Mouse (Mus musculus): ENCODE measurements at regions not wholly inside any gene's neighbourhood (a gene's known extent, or its start where the extent isn't known, plus 50 kb on each side); places are given as distances from the start of the nearest gene placed in this dataset.

GRCm38 (mm10) chr1:190596209-190596608 lies 315.4 kb downstream of the Rps6kc1 start:
- TF ChIP-seq CTCF (IDR thresholded peaks at IDR 0.05; ENCODE audit: low read depth, low read length) (no peak), POLR2A (IDR thresholded peaks at IDR 0.05; ENCODE audit: insufficient read depth, low read length) (no peak)

Data from ES-Bruce4 (cell line).